Mouse (Mus musculus) limb, embryonic 15.5 days (tissue): Measurements from ENCODE around the gene Pcbp3. TPM values are rescaled to one million over a fixed set of nuclear protein-coding genes. Genes with fewer than 3 reads are reported as not detected.
"Not testable (repeated sequence)": the region's sequence is repeated elsewhere in the genome, so short reads cannot be mapped to it uniquely, and the experiment has no call there.

Experiments
- ATAC-seq: fragments of 200-750 bp; cut with Nextera tagmentation; 2 replicates; pipeline ENCODE4 v1.8.0; 2017; ENCODE audit warnings: low read depth, moderate TSS enrichment; ENCODE audit not compliant: insufficient number of reproducible peaks, low FRiP score, low TSS enrichment
- H3K27ac ChIP-seq: fragments of 300-500 bp; sonication (generic); 2 replicates; pipeline ENCODE4 v1.5.1; 2015; ENCODE audit warnings: moderate library complexity, mild to moderate bottlenecking, inconsistent platforms
- H3K27me3 ChIP-seq: fragments of 300-500 bp; sonication (generic); 2 replicates; pipeline ENCODE4 v1.6.1; 2015; ENCODE audit warnings: inconsistent platforms
- H3K36me3 ChIP-seq: fragments of 300-500 bp; sonication (generic); 2 replicates; pipeline ENCODE4 v1.6.1; 2015; ENCODE audit warnings: inconsistent platforms
- H3K4me1 ChIP-seq: fragments of 300-500 bp; sonication (generic); 2 replicates; pipeline ENCODE4 v1.6.1; 2015; ENCODE audit warnings: inconsistent platforms
- H3K4me2 ChIP-seq: fragments of 300-500 bp; sonication (generic); 2 replicates; pipeline ENCODE4 v1.6.1; 2015; ENCODE audit warnings: mild to moderate bottlenecking, inconsistent platforms
- H3K4me3 ChIP-seq: fragments of 300-500 bp; sonication (generic); 2 replicates; pipeline ENCODE4 v1.5.1; 2015; ENCODE audit warnings: mild to moderate bottlenecking, inconsistent platforms
- H3K9ac ChIP-seq: fragments of 300-500 bp; sonication (generic); 2 replicates; pipeline ENCODE4 v1.6.1; 2015; ENCODE audit warnings: inconsistent platforms
- H3K9me3 ChIP-seq: fragments of 300-500 bp; sonication (generic); 2 replicates; pipeline ENCODE4 v1.6.1; 2016; ENCODE audit warnings: inconsistent platforms
- WGBS: fragments of 180-500 bp; shearing (Covaris S2); methylation state at CpG from one replicate; pipeline ENCODE4 v1.1.7; 2015; 5-methylcytosine and 5-hydroxymethylcytosine counted together
- polyA plus RNA-seq: library from polyadenylated mRNA; unstranded; fragments of >200 nt; fragmentation: Nextera tagmentation; extraction: Ambion mirVana; gene quantifications from 2 replicates; pipeline ENCODE4 v1.2.1, GENCODE M21; 2015

Gene Pcbp3
- polyA plus RNA-seq, 1 experiment from 2014 or later: 19.1 TPM

DNA sequence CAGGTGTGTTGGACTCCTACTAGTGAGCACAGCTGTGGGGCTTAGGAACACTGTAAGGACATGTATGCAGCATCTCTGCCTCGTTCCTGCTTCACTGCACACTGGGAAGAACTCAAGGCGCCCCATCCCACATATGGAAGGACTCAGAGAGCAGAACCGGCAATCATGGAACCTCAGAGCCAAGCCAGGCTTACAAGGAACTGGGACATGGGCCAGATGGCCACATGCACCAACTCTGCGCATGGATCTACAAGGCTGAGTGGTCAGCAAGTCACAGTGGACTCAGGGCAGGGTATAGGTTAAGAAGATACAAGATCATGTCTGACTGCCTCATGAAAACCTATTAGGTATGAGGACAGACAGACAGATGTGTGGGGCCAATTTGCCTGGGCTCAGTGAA is 171.8 kb downstream of the Pcbp3 start:
- no peak overlapping the region for H3K27ac ChIP-seq
- H3K9me3 ChIP-seq: no peaks in the 10 kb centered on the region
- H3K9ac ChIP-seq: no peak overlapping the region
- no peak overlapping the region for H3K4me2 ChIP-seq
- no peaks in the 10 kb centered on the region for H3K4me1 ChIP-seq
- H3K4me3 ChIP-seq: no peak overlapping the region
- WGBS: 68% methylated on average over 4 of the region's 4 CpGs
- H3K36me3 ChIP-seq: peaks cover 5% of the 10 kb centered on the region
- no peaks in the 10 kb centered on the region for H3K27me3 ChIP-seq
- no peak for ATAC-seq

DNA sequence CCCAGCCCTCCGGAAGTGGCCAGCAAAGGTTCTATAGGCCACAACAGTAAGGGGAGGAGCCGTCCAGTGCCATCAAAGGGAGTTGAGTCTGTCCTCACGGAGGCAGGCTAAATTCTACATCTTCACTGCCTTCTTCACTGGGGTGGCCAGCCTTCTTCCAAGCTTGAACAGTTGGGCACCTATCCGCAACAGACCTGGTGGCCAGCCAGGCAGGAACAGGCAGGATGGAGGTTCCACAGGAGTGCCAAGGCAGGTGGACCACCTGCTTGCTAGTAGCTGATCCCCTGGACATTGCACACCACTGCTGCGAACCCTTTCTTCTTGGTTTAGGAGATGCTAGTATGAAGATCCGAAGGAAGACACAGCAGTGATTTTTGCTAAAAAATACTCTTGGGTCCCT is 176.4 kb downstream of the Pcbp3 start:
- Histone ChIP-seq H3K4me3 (no peak overlapping the region), H3K27ac (no peak overlapping the region), H3K4me2 (no peak overlapping the region), H3K36me3 (peaks cover 5% of the 10 kb centered on the region), H3K4me1 (no peaks in the 10 kb centered on the region), H3K9me3 (no peaks in the 10 kb centered on the region), H3K27me3 (no peaks in the 10 kb centered on the region), H3K9ac (no peak overlapping the region)
- no peak for ATAC-seq
- 86% methylated on average over 6 of the region's 6 CpGs for WGBS

DNA sequence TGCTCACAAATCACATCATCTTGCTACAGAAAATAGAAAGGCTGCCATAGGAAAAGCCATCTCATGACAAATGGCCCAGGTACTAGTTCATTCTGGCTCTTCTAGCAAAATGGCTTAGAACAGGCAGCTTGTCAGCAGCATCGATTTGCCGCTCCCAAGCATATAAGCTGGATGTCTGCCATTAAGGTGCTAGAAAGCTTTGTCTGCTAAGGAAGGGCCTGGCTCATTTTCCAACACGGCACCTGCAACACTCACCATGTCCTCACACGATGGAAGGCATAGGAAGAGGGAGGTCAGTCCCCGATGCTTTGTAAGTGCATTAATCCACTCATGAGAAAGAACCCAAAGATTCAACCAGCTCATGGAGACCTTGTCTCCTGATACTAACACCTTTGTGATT is 182.5 kb downstream of the Pcbp3 start:
- no peak overlapping the region for H3K4me2 ChIP-seq
- WGBS: 86% methylated on average over 5 of the region's 5 CpGs
- H3K9ac ChIP-seq: no peak overlapping the region
- H3K27me3 ChIP-seq: no peaks in the 10 kb centered on the region
- H3K4me3 ChIP-seq: no peak overlapping the region
- ATAC-seq: no peak
- peaks cover 7% of the 10 kb centered on the region; the same call in 1 of the 2 replicates for H3K36me3 ChIP-seq
- no peak overlapping the region for H3K27ac ChIP-seq
- H3K9me3 ChIP-seq: no peaks in the 10 kb centered on the region
- no peaks in the 10 kb centered on the region for H3K4me1 ChIP-seq

DNA sequence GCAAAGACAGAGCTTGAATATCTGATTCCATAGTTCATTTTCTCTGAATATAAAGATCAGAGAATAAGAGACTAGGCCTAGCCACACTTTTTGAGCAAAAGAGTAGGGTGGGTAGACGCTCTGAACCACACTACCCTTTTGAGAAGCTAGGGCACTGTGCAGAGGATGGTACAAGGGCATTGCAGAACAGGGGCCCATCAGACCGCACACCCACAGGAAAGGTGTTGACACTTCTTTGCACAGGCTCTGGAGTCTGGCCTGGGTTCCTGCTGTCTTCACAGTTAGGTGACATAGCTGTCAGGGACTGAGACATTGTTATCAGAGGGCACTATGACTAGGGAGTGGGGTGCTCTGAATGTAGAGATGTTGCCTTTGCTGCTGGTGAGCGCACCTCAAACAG is 190.1 kb downstream of the Pcbp3 start:
- Histone ChIP-seq H3K9me3 (no peaks in the 10 kb centered on the region), H3K9ac (no peak overlapping the region), H3K4me3 (no peak overlapping the region), H3K4me1 (no peaks in the 10 kb centered on the region), H3K27ac (no peak overlapping the region), H3K36me3 (peaks cover 9% of the 10 kb centered on the region; the same call in 1 of the 2 replicates), H3K27me3 (no peaks in the 10 kb centered on the region), H3K4me2 (no peak overlapping the region)
- no peak for ATAC-seq
- 93% methylated on average over 3 of the region's 3 CpGs for whole genome bisulfite sequencing

DNA sequence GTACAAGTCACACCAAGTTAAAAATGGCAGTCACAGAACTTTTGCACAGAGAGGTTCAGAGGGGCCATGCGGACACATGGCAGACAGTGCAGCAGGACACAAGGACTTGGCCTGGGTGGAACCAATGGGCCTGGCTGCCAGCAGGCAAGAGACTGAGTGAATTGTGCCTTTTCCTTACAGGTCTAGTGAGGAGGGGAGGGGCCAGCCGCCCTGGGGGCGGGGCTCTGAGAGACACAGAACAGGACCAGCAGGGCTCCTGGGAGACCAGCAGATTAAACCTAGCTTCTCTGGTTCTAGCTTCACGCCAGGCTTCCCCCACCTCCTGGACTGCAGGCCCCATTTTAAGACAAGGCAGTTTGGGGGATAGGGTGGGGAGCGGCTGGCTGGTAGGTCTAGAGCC is 190.6 kb downstream of the Pcbp3 start:
- Histone ChIP-seq H3K27ac (no peak overlapping the region), H3K4me1 (no peaks in the 10 kb centered on the region), H3K27me3 (no peaks in the 10 kb centered on the region), H3K4me2 (no peak overlapping the region), H3K36me3 (peaks cover 9% of the 10 kb centered on the region; the same call in 1 of the 2 replicates), H3K9me3 (no peaks in the 10 kb centered on the region), H3K4me3 (no peak overlapping the region), H3K9ac (no peak overlapping the region)
- no peak for ATAC-seq
- 49% methylated on average over 5 of the region's 5 CpGs for WGBS

DNA sequence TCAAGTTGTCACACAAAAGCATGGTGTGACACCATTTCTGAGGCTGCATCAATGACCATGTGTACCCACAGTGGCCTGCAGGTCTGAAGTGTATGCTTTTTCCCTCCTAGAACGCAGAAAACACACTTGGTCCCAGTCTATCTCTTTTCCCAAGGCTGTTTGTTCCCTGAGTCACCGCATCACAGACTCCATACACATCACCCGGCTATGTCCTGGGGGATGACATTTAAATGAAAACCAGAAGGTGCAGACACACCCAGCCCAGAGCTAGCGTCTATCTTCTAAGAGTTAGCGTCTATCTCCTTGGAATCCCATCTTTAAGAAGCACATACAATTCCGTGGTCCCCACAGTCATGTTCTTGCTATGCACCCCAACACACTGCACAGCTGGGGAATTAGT is 192.1 kb downstream of the Pcbp3 start:
- Histone ChIP-seq H3K9me3 (no peaks in the 10 kb centered on the region), H3K27me3 (no peaks in the 10 kb centered on the region), H3K4me1 (no peaks in the 10 kb centered on the region), H3K9ac (no peak overlapping the region), H3K36me3 (peaks cover 9% of the 10 kb centered on the region; the same call in 1 of the 2 replicates), H3K27ac (no peak overlapping the region), H3K4me2 (no peak overlapping the region), H3K4me3 (no peak overlapping the region)
- no peak for ATAC-seq
- WGBS: 68% methylated on average over 6 of the region's 6 CpGs

DNA sequence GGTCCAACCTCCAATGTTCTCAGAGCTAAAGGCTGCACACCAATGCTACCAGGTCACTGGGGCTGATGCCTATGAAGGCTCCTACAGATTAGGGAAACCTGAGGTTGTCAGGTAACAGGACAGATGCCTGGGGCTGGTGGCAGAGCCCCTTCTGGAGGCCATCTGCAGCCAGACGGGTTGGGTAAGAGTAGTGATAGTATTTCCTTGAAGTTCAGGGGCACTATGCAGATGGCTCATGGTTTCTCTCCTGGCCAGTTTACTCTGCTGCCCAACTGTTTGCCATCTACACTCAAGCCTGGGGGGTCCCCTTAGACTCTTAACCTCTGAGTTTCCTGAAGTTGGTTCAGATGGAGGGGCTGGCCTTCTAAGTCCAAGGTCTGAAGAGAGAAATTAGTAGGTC is 195.5 kb downstream of the Pcbp3 start:
- no peak overlapping the region for H3K9ac ChIP-seq
- H3K4me3 ChIP-seq: no peak overlapping the region
- H3K27ac ChIP-seq: no peak overlapping the region
- H3K4me1 ChIP-seq: no peaks in the 10 kb centered on the region
- WGBS: 79% methylated on average over 1 of the region's 1 CpGs
- no peak overlapping the region for H3K4me2 ChIP-seq
- H3K27me3 ChIP-seq: no peaks in the 10 kb centered on the region
- H3K9me3 ChIP-seq: no peaks in the 10 kb centered on the region
- no peak for ATAC-seq
- H3K36me3 ChIP-seq: peaks cover 12% of the 10 kb centered on the region

DNA sequence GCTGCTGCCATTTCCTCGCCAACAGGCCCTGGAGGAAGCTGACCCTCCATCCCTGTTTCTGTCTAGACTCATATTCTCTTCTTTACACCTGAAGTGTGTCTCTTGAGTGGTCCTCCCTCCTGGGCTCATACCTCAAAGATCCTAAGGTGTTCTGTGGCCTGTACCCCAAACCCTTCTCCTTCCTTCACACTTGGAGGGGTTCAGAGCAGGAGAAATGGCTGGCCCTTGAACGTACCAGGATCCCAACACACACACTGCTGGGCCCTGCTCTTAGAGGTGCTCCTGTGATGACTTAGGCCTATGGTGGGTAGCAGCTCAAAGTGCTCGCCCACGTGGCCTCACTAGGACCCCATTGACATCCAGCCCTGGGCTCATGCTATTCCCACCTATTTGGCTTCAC is 196.8 kb downstream of the Pcbp3 start:
- 84% methylated on average over 4 of the region's 4 CpGs for WGBS
- Histone ChIP-seq H3K9me3 (no peaks in the 10 kb centered on the region), H3K27ac (no peak overlapping the region), H3K4me2 (no peak overlapping the region), H3K4me1 (no peaks in the 10 kb centered on the region), H3K27me3 (no peaks in the 10 kb centered on the region), H3K36me3 (peaks cover 9% of the 10 kb centered on the region), H3K9ac (no peak overlapping the region), H3K4me3 (no peak overlapping the region)
- no peak for ATAC-seq

DNA sequence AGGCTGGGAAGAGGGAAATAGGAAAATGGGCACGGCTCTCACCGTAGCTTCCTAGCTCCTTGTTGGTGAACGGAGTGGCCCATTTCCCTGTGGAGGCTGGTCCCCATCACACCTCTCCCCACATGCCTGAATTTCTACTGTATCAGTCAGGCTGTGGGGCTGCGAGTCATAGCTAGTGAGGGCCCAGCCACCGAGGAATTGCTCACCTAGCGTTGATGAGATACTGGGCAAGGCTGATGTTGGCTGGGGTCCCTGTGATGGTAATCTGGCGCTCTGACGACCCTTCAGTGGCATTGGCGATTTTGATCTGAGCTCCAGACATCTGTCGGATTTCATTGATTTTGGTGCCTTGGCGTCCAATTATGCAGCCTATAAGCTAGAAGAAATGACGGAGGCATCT is 198.7 kb downstream of the Pcbp3 start:
- Histone ChIP-seq H3K27me3 (no peaks in the 10 kb centered on the region), H3K27ac (no peak overlapping the region), H3K4me1 (no peaks in the 10 kb centered on the region), H3K36me3 (peaks cover 9% of the 10 kb centered on the region), H3K4me2 (no peak overlapping the region), H3K9ac (no peak overlapping the region), H3K9me3 (no peaks in the 10 kb centered on the region), H3K4me3 (no peak overlapping the region)
- WGBS: 92% methylated on average over 12 of the region's 12 CpGs
- no peak for ATAC-seq

DNA sequence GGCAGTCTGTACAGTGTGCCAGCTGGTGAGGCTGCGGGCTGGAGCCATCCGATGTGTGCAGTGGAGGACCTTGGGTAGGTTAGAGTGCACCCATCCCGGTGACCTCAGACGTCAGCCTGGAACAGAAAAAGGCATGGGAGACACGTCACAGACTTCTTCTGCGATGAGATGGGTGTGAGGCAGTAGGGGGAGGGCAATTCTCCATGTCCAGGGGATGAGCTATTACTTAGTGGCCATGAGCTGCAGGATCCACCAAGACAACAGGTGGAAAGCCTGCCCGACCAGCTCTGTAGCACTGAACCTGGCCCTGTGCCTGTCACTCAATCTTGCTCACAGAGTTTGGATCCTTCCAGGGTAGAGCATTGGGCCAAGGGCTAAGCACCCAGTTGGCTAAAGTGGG is 199.3 kb downstream of the Pcbp3 start:
- Histone ChIP-seq H3K9ac (no peak overlapping the region), H3K27me3 (no peaks in the 10 kb centered on the region), H3K4me3 (no peak overlapping the region), H3K4me2 (no peak overlapping the region), H3K36me3 (peaks cover 9% of the 10 kb centered on the region), H3K4me1 (no peaks in the 10 kb centered on the region), H3K27ac (no peak overlapping the region), H3K9me3 (no peaks in the 10 kb centered on the region)
- WGBS: 84% methylated on average over 7 of the region's 7 CpGs
- ATAC-seq: no peak

DNA sequence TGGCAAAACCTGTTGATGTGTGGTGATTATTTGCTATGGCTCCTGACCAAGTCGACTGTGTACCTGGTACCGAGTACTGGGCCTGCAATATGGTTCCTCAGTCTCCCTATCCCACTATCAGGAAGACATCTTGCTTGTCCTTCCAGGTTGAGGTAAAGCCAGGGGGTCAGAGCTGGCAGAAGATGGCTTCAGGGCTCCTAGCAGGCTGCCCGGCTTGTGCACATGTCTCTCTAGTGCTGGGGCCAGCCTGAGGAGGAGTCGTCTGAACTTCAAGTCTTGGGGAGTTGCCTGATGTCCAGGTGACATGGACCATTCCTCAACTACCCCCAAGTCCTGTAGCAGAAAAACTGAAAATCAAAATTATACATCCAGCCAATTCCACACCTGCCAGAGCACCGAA is 201.8 kb downstream of the Pcbp3 start:
- H3K27me3 ChIP-seq: no peaks in the 10 kb centered on the region
- H3K9ac ChIP-seq: no peak overlapping the region
- H3K4me3 ChIP-seq: no peak overlapping the region
- H3K27ac ChIP-seq: no peak overlapping the region
- H3K9me3 ChIP-seq: no peaks in the 10 kb centered on the region
- peaks cover 3% of the 10 kb centered on the region; the same call in 1 of the 2 replicates for H3K36me3 ChIP-seq
- no peak overlapping the region for H3K4me2 ChIP-seq
- WGBS: 88% methylated on average over 5 of the region's 5 CpGs
- no peak for ATAC-seq
- H3K4me1 ChIP-seq: no peaks in the 10 kb centered on the region

DNA sequence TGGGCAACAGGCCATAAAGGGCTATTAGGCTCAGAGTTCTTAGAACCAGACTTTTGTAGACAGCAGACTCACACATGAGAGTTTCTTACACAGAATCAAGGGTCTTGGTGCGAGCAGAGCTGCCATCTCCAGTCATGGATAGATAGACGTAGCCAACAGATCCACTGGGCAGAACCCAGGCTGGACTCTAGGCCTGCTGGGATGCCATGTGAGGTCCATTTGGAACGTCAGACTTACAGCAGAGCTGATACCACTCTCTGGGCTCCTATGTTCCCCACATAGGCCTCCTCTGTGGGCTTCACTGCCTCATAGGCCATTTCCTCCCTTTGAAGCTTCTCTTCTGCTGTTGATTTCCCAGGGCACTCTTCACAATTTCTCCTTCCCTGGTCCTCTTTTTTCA is 208.0 kb downstream of the Pcbp3 start:
- no peak overlapping the region for H3K4me2 ChIP-seq
- no peaks in the 10 kb centered on the region for H3K9me3 ChIP-seq
- no peaks in the 10 kb centered on the region for H3K36me3 ChIP-seq
- no peaks in the 10 kb centered on the region for H3K27me3 ChIP-seq
- ATAC-seq: no peak
- H3K4me1 ChIP-seq: no peaks in the 10 kb centered on the region
- no peak overlapping the region for H3K27ac ChIP-seq
- no peak overlapping the region for H3K4me3 ChIP-seq
- 84% methylated on average over 3 of the region's 3 CpGs for WGBS
- no peak overlapping the region for H3K9ac ChIP-seq

DNA sequence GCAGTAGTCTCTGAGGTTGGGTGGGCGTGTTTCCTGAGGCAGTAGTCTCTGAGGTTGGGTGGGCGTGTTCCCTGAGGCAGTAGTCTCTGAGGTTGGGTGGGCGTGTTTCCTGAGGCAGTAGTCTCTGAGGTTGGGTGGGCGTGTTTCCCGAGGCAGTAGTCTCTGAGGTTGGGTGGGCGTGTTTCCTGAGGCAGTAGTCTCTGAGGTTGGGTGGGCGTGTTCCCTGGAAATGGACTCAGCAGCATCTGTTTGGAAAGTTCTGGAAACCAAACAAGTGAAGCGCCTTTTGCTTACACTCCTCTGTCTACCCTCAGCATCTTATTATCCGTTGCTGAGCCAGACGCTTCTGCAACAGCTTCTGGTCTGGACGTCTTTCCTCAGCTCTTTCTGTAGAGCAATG is 217.4 kb downstream of the Pcbp3 start:
- 51% methylated on average over 11 of the region's 11 CpGs for WGBS
- ATAC-seq, H3K9me3 ChIP-seq, H3K36me3 ChIP-seq, H3K27me3 ChIP-seq, H3K4me2 ChIP-seq, H3K27ac ChIP-seq, H3K4me3 ChIP-seq, H3K4me1 ChIP-seq, H3K9ac ChIP-seq: not testable (repeated sequence)
